Mouse (Mus musculus) testis, adult 2 months (tissue): ENCODE measurements around the gene Foxm1. TPM values are rescaled to one million over a fixed set of nuclear protein-coding genes. Genes with fewer than 3 reads are reported as not detected.
A peak's percentile ranks its signal among the peaks of the same experiment; 100 is the strongest.

Experiments
- H3K27ac ChIP-seq: fragments of 200-500 bp; 2 replicates; pipeline ENCODE4 v1.5.1; 2012; ENCODE audit warnings: low read depth, low read length; ENCODE audit not compliant: control insufficient read depth, insufficient read depth
- H3K27me3 ChIP-seq: fragments of 200-500 bp; 2 replicates; pipeline ENCODE4 v1.6.1; 2012; ENCODE audit warnings: mild to moderate bottlenecking, low read length, moderate library complexity; ENCODE audit not compliant: control insufficient read depth, insufficient read depth
- H3K36me3 ChIP-seq: fragments of 200-500 bp; 2 replicates; pipeline ENCODE4 v1.6.1; 2012; ENCODE audit warnings: mild to moderate bottlenecking, low read length; ENCODE audit not compliant: control insufficient read depth, insufficient read depth
- H3K4me1 ChIP-seq: fragments of 200-500 bp; 2 replicates; pipeline ENCODE4 v1.6.1; 2012; ENCODE audit warnings: low read length; ENCODE audit not compliant: control insufficient read depth, insufficient read depth
- H3K4me3 ChIP-seq: fragments of 200-500 bp; 2 replicates; pipeline ENCODE4 v1.5.1; 2012; ENCODE audit warnings: low read depth, mild to moderate bottlenecking, low read length, moderate library complexity, mixed read lengths; ENCODE audit not compliant: control insufficient read depth
- CTCF ChIP-seq: fragments of 200-500 bp; IDR thresholded peaks from 2 replicates; pipeline ENCODE4 v1.5.1; 2012; ENCODE audit warnings: low read depth, mild to moderate bottlenecking, inconsistent platforms, low read length, moderate library complexity; ENCODE audit not compliant: control insufficient read depth, insufficient read depth, insufficient replicate concordance
- POLR2A ChIP-seq: fragments of 200-500 bp; IDR thresholded peaks from 2 replicates; pipeline ENCODE4 v1.6.1; 2012; ENCODE audit warnings: low read depth, mild to moderate bottlenecking, inconsistent platforms, low read length, moderate library complexity; ENCODE audit not compliant: control insufficient read depth
- polyA plus RNA-seq: library from polyadenylated mRNA; depleted of rRNA; stranded (reverse); fragments of >200 nt; gene quantifications from 2 replicates; pipeline ENCODE4 v1.2.3, GENCODE M21; 2012

Gene Foxm1
- polyA plus RNA-seq, 1 experiment, result 126 TPM

- Histone ChIP-seq H3K4me3 (no peak within 1 kb of the TSS), H3K36me3 (no peaks in the 10 kb centered on the region), H3K27me3 (no peaks in the 10 kb centered on the region), H3K4me1 (peaks cover 9% of the 10 kb centered on the region), H3K27ac (no peak within 1 kb of the TSS)
- TF ChIP-seq POLR2A, result no peak
- TF ChIP-seq CTCF, result no peak
Observed at GRCm38 (mm10) chr6:128398996-128399395, 36.2 kb downstream of the Foxm1 start, which contains the start of gene Nrip2. TSS of gene Nrip2 (plus strand) at chr6:128399296.

DNA sequence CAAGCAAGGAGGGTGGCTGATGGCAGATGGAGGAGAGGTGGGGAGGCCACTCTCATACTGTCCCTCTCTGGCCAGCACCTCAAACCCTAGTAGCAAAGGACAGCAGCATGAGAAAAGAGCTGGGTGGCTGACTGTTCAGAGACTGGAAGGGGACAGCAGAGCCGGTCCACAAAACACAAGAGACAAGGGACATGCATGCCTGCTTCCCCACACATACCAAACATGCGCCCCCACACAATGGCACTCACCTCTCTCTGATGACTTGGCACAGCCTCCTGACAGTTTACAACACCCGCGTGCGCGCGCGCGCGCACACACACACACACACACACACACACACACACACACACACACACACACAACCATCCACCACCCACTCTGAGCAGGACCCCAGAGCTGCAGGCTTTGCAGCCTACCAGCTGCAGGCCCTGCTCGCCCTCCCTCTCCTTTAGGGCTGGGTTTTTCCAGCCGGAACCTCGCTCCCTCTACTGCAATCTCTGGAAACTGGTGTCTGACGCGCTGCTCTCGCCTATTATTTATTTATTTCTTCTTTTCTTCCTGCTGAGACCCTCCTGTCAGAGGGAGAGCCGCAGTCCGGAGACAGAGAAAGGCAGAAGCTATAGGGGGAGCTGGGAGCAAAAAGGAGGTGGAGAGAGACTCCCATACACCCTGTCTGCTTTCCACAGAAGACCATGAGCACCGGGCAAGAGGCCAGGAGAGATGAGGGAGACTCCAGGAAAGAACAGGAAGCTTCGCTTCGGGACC lies 36.8 kb downstream of the Foxm1 start:
- TF ChIP-seq POLR2A (no peak), CTCF (no peak)
- Histone ChIP-seq H3K4me1 (peaks cover 9% of the 10 kb centered on the region), H3K36me3 (no peaks in the 10 kb centered on the region), H3K27ac (no peak overlapping the region), H3K4me3 (no peak overlapping the region), H3K27me3 (no peaks in the 10 kb centered on the region)

- Histone ChIP-seq H3K4me1 (peaks cover 4% of the 10 kb centered on the region), H3K27me3 (no peaks in the 10 kb centered on the region), H3K36me3 (no peaks in the 10 kb centered on the region), H3K27ac (no peak overlapping the region), H3K4me3 (no peak overlapping the region)
- TF ChIP-seq POLR2A (no peak), CTCF (no peak)
Observed at GRCm38 (mm10) chr6:128404708-128405107, 41.9 kb downstream of the Foxm1 start.

- no peak overlapping the region for H3K4me3 ChIP-seq
Observed at GRCm38 (mm10) chr6:128408544-128409125, 45.9 kb downstream of the Foxm1 start.

GRCm38 (mm10) chr6:128410305-128410704 lies 47.5 kb downstream of the Foxm1 start:
- TF ChIP-seq CTCF (no peak), POLR2A (no peak)
- H3K4me3 ChIP-seq, result no peak overlapping the region
- H3K27me3 ChIP-seq, result no peaks in the 10 kb centered on the region
- no peaks in the 10 kb centered on the region for H3K4me1 ChIP-seq
- H3K27ac ChIP-seq, result no peak overlapping the region
- H3K36me3 ChIP-seq, result no peaks in the 10 kb centered on the region; the same call in 1 of the 2 replicates

More at GRCm38 (mm10) chr6:128408544-128409125, 45.9 kb downstream of the Foxm1 start:
- Histone ChIP-seq H3K27ac (no peak overlapping the region), H3K27me3 (no peaks in the 10 kb centered on the region), H3K4me1 (no peaks in the 10 kb centered on the region), H3K36me3 (no peaks in the 10 kb centered on the region; the same call in 1 of the 2 replicates)
- TF ChIP-seq CTCF, result no peak
- TF ChIP-seq POLR2A, result no peak

DNA sequence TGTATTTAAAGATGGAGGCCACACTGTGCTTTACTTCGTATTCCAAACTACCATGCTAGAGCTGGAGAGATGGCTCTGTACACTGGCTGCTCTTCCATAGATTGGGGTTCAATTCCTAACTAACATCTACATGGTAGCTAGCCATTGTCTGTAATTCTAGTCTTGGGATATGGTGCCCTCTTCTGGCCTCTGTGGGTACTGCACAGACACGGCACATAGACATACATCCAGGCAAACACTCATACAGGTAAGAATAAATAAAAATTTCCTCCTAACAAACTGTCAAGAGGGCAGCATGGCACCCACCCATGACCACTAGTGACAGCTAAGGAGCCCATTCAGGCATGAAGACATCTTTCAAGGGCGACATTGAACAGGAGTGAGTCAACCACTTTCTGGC lies 48.3 kb downstream of the Foxm1 start:
- H3K27ac ChIP-seq, result no peak overlapping the region
- no peaks in the 10 kb centered on the region; the same call in 1 of the 2 replicates for H3K36me3 ChIP-seq
- H3K27me3 ChIP-seq, result no peaks in the 10 kb centered on the region
- peak; percentile 21; the same call in 1 of the 2 replicates for TF ChIP-seq CTCF
- no peak for TF ChIP-seq POLR2A
- no peak overlapping the region for H3K4me3 ChIP-seq
- H3K4me1 ChIP-seq, result peaks cover 3% of the 10 kb centered on the region; the same call in 1 of the 2 replicates

- Histone ChIP-seq H3K4me3 (no peak overlapping the region), H3K4me1 (peaks cover 4% of the 10 kb centered on the region; the same call in 1 of the 2 replicates), H3K36me3 (no peaks in the 10 kb centered on the region), H3K27me3 (no peaks in the 10 kb centered on the region), H3K27ac (no peak overlapping the region)
- TF ChIP-seq POLR2A (no peak), CTCF (no peak)
Observed at GRCm38 (mm10) chr6:128416169-128416568, 53.4 kb downstream of the Foxm1 start.
